Mouse (Mus musculus) olfactory bulb, adult 2 months (tissue): Measurements from ENCODE around the gene Tub. TPM values are rescaled to one million over a fixed set of nuclear protein-coding genes. Genes with fewer than 3 reads are reported as not detected.
A peak's percentile ranks its signal among the peaks of the same experiment; 100 is the strongest.

Experiments used
- H3K27ac ChIP-seq: fragments of 200-500 bp; 2 replicates; pipeline ENCODE4 v1.5.1; 2012; ENCODE audit warnings: low read depth, low read length; ENCODE audit not compliant: insufficient read depth
- H3K4me1 ChIP-seq: fragments of 200-500 bp; 2 replicates; pipeline ENCODE4 v1.6.1; 2012; ENCODE audit warnings: low read length; ENCODE audit not compliant: control insufficient read depth, insufficient read depth
- H3K4me3 ChIP-seq: fragments of 200-500 bp; 2 replicates; pipeline ENCODE4 v1.5.1; 2012; ENCODE audit warnings: mild to moderate bottlenecking, low read depth, low read length, moderate library complexity; ENCODE audit not compliant: insufficient read depth
- CTCF ChIP-seq: fragments of 200-500 bp; IDR thresholded peaks from 2 replicates; pipeline ENCODE4 v1.5.1; 2012; ENCODE audit warnings: low read depth, mild to moderate bottlenecking, low read length, moderate library complexity; ENCODE audit not compliant: insufficient read depth
- POLR2A ChIP-seq: fragments of 200-500 bp; IDR thresholded peaks from 2 replicates; pipeline ENCODE4 v1.6.1; 2012; ENCODE audit warnings: mild to moderate bottlenecking, low read depth, low read length, moderate library complexity; ENCODE audit not compliant: insufficient read depth
- whole genome bisulfite sequencing: fragments of 180-500 bp; shearing (Covaris S2); methylation state at CpG from one replicate; pipeline ENCODE4 v1.1.7; 2018; 5-methylcytosine and 5-hydroxymethylcytosine counted together
- polyA plus RNA-seq: library from polyadenylated mRNA; stranded (reverse); fragments of >200 nt; gene quantifications from 2 replicates; pipeline ENCODE4 v1.2.4, GENCODE M21; 2012; ENCODE audit warnings: low replicate concordance; ENCODE audit not compliant: missing spikeins, insufficient read depth, insufficient read length

Tub gene
- polyA plus RNA-seq, 1 experiment, result not detected

DNA sequence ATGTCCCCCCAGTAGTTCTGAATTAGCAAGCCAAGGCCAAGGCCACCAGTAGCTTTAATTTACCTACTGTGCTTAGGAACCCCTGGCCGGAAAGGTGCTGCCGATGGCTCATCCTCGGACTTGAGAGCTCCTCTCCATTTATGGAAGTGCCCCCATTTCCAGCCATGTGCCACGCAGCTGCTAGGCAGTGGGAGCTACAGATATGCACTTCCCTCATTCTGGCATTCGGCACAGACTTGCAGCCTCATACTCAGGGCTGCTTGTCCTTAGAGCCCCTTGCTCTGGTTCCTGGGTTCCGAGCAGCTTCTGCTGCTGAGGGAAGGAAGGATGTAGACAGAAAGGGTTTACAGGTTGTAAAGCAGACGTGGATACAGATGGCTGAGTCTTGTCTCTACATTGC is 64.7 kb downstream of the Tub start:
- Histone ChIP-seq H3K4me3 (no peak overlapping the region), H3K4me1 (peaks cover 24% of the 10 kb centered on the region), H3K27ac (no peak overlapping the region)
- 65% methylated on average over 7 of the region's 7 CpGs for WGBS
- TF ChIP-seq CTCF, result no peak
- no peak for TF ChIP-seq POLR2A

DNA sequence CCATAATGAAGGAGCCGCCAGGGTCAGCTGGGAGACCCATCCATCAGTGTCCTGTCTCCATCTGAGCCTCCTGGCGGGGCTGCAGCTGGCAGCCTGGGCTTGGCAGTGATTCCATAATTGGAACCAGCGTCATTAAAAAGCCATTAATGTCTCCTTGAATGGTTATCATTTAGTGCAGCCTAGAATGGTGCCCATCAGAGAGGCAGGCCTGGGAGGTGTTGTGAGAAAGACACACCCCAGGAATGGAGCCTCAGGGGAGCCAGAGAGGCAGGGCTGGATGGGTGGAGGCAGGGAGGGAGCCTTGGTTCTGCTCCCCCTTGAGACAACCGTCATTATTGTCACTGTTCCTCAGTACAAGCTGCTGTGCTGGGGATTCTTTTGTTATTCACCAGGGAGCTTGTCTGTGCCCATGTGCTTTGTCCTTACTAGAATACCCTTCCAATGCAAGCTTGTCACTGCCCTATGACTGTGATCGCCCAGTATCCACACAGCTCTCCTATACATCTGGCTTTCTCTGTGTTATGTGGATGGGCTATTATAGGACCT is 66.3 kb downstream of the Tub start:
- Histone ChIP-seq H3K4me1 (peaks cover 22% of the 10 kb centered on the region), H3K27ac (no peak overlapping the region), H3K4me3 (no peak overlapping the region)
- TF ChIP-seq POLR2A (no peak), CTCF (no peak)
- 32% methylated on average over 5 of the region's 5 CpGs for WGBS

DNA sequence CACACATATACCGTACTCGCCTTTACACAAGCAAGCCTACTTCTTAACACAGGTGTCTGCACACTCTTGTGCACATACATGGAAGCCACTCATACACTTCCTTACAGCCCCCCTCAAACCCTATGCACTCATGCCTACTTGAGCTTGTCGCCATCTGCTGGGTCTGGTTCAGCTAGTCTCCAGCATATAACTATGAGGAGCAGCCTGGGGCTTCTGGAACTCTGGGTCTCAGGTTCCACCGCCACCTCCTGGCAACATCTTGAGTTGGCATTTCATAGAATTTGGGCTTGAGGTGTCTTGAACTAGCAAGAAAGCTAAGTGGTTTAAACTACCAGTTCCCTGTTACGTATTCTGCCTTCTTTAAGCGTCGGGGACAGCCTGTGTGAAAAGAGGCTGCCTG is 69.1 kb downstream of the Tub start:
- TF ChIP-seq POLR2A (no peak), CTCF (no peak)
- Histone ChIP-seq H3K27ac (no peak overlapping the region), H3K4me1 (peaks cover 21% of the 10 kb centered on the region), H3K4me3 (no peak overlapping the region)
- 89% methylated on average over 7 of the region's 7 CpGs for WGBS

DNA sequence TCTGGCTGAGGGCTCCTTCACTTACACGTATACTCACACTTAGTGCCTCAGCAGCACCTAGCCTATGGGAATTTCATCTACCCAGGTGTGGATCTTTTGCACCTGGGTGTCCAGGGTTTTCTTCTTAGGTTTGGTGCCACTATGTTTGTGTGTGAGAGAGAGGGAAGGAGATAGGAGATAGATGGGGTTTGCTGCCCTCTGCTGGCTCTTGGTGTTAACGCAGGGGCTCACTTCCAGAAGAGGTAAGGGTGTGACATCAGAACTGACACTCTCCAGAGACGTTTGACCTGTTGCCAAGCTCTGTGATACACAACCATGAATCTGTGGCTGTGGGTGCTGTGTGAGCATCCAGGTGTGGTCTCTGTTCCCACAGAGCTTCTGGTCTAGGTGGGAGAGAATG is 71.3 kb downstream of the Tub start:
- WGBS, result 18% methylated on average over 3 of the region's 3 CpGs
- no peak overlapping the region for H3K27ac ChIP-seq
- peak; percentile 32; the same call in 1 of the 2 replicates for TF ChIP-seq CTCF
- no peak for TF ChIP-seq POLR2A
- H3K4me1 ChIP-seq, result peaks cover 17% of the 10 kb centered on the region
- no peak overlapping the region for H3K4me3 ChIP-seq

DNA sequence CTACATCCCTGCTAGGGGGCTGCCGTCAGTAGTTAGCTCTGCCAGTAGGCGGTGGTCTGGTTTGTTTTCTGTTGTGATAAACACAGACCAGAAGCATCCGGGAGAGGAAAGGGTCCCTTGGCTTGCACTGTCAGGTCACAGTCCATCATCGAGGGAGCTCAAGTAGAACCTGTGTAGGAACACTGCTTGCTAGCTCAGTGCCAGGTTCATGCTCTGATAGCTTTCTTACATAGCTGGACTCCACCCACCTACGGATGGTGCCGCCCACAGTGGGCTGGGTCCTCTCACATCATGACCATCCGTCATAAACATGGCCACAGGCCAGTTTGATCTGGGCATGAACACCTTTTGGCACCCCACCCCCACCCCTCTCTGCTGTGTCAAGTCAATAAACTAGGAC is 75.6 kb downstream of the Tub start:
- peaks cover 25% of the 10 kb centered on the region for H3K4me1 ChIP-seq
- TF ChIP-seq POLR2A (no peak), CTCF (no peak)
- no peak overlapping the region for H3K4me3 ChIP-seq
- 91% methylated on average over 7 of the region's 7 CpGs for WGBS
- H3K27ac ChIP-seq, result no peak overlapping the region

DNA sequence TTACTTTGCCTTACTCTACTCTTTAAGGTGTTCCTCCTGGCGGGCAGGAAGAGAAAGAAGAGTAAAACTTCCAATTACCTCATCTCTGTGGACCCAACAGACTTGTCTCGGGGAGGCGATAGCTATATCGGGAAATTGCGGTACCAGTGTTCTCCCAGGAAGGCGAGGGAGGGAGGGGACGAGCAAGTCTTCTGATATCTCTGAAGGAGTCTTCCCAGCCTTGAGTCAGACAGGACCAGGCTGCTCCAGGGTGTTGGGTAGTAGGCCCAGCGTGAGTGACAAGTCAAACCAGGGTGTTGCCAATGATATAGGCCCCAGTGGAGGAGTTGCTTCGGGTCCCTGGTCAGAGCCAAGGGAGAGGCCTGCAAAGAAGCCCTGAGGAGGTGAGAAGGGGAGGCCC is 76.8 kb downstream of the Tub start:
- TF ChIP-seq CTCF (no peak), POLR2A (no peak)
- 68% methylated on average over 9 of the region's 9 CpGs for whole genome bisulfite sequencing
- H3K27ac ChIP-seq, result no peak overlapping the region

DNA sequence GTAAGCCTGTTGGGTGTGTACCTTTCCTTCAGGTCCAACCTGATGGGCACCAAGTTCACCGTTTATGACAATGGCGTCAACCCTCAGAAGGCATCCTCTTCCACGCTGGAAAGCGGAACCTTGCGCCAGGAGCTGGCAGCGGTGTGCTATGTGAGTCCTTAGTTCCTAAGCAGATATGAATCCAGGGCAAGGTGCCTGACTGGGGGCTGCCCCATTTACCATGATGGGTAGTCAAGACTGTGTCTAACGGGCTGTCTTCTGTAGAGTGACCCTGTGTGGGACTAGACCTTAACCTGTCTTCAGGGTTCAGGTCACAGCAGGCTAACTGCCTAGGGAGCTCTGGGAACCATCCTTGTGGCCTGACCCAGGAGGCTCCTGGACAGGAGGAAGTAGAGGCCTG is 77.6 kb downstream of the Tub start:
- H3K27ac ChIP-seq, result no peak overlapping the region
- TF ChIP-seq POLR2A, result no peak
- no peak overlapping the region for H3K4me3 ChIP-seq
- H3K4me1 ChIP-seq, result peaks cover 15% of the 10 kb centered on the region; the same call in 1 of the 2 replicates
- WGBS, result 95% methylated on average over 7 of the region's 7 CpGs

More for the DNA sequence above, 76.8 kb downstream of the Tub start:
- H3K4me1 ChIP-seq, result peaks cover 23% of the 10 kb centered on the region
- H3K4me3 ChIP-seq, result no peak overlapping the region

DNA sequence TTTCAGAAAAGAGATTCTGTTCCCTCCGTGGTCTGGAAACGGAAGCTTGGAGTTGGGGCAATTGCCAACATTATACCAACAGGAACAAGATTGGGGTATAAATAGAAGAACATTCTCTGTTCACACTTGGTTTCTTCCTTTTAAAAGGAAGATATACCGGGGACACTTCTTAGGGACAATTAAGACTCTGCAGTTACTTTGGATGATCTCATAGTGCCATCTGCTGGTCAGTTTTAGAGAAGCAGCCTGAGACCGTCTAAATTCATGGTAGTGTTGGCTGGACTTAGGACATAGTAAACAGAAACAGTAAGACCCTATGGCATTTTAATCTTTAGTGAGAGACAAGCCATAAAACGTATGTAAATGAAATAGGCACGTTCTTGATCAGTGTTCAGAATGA is 78.1 kb downstream of the Tub start:
- Histone ChIP-seq H3K4me3 (no peak overlapping the region), H3K27ac (no peak overlapping the region), H3K4me1 (peaks cover 15% of the 10 kb centered on the region; the same call in 1 of the 2 replicates)
- WGBS, result 9% methylated on average over 6 of the region's 6 CpGs
- TF ChIP-seq CTCF (no peak), POLR2A (no peak)

DNA sequence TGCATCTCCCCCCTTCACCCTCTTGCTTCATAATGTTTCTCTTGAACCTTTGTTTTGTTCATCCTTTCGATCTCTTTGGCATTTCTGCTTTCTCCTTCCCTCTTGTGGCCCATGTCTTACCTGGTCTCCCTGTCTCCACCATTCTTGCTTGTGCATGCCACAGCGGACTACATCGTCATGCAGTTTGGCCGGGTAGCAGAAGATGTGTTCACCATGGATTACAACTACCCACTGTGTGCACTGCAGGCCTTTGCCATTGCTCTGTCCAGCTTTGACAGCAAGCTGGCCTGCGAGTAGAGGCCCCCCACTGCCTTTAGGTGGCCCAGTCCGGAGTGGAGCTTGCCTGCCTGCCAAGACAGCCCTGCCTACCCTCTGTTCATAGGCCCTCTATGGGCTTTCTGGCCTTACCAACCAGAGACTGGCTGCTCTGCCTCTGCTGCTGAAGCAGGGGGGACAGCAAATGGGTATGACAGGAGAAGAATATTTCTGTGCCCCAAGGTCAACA is 79.9 kb downstream of the Tub start:
- Histone ChIP-seq H3K27ac (no peak overlapping the region), H3K4me1 (peaks cover 15% of the 10 kb centered on the region; the same call in 1 of the 2 replicates), H3K4me3 (no peak overlapping the region)
- TF ChIP-seq POLR2A (no peak), CTCF (no peak)
- WGBS, result 81% methylated on average over 6 of the region's 6 CpGs
